Mouse (Mus musculus) frontal cortex, postnatal 25 days (tissue): ENCODE data around the gene Nfkbie.

Experiments
- DNase-seq, 2 experiments: peaks; one replicate each; pipeline ENCODE4 v3.0.0; 2022; ENCODE audit warnings: low spot score in 2 of 2

Nfkbie gene

GRCm38 (mm10) chr17:45555452-45556106 is at the start of gene Nfkbie:
Gene Nfkbie (plus strand): TSS chr17:45555703.
- peak; percentile 79 to 84 for DNase-seq

DNA sequence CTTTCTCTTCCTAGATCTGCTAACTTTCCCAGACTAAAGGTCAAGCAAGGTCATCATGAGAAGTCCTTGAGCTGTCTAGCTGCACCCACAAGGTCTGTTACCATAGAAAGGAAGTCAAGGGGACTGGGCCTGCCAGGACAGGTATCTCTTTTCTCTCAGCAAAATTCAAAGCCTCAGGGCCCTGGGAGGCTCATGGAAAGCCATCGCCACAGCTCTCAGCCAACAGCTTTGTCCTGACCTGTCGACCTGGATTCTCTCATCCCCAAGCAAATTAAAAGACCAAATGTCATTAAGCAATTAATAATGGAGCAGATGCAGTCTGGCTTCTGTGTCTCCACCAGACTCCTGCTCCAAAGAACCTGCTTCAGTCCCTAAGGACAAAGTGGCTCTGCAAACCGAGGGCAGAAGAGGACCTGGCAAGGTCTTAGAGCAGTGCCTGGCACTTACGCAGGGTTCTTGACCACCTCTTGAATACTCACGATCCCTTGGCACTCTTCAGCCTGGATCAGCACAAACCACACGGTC is 49.5 kb upstream of the Nfkbie start:
- DNase-seq: no peak

DNA sequence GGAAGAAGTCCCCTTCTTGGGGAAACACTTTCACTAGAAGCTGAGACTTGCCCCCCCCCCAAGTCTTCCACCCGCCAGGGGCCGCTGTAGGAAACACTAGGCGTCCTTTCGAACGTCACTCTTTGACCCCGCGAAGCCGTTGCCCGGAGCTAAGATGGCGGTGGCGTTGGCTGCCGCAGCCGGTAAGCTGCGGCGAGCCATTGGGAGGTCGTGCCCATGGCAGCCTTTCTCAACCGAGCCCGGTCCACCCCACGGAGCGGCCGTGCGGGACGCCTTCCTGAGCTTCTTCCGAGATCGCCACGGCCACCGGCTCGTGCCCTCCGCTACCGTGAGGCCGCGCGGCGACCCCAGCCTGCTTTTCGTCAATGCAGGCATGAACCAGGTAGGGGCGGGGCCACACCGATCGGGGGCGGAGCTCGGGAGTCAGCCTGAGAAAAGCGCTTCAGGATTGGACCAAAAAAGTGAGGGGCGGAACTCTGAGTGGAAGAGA is 48.8 kb upstream of the Nfkbie start, which contains the start of gene Aars2:
Gene Aars2, plus strand, starts transcription at position 142 of the 490 bp plus-strand sequence.
- peak; percentile 89 to 92 for DNase-seq

DNA sequence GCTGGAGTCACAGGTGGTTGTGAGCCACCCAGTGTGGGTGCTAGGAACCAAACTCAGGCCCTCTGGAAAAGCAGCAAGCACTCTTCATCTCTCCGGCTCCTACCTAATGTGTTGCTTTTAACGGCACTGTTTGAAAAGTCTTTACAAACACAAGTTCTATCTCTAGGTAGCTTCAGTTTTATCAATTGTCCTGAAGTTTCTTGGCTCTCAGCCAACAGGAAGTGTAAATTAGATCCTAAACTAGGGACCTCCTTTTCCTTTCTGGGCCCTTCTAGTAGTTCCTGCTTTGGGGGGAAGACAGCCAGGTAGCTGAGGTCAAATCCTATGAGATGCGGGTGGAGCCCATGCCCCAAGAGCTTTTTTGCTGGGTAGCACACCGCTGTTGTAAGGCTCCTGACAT is 44.6 kb upstream of the Nfkbie start:
- no peak for DNase-seq

DNA sequence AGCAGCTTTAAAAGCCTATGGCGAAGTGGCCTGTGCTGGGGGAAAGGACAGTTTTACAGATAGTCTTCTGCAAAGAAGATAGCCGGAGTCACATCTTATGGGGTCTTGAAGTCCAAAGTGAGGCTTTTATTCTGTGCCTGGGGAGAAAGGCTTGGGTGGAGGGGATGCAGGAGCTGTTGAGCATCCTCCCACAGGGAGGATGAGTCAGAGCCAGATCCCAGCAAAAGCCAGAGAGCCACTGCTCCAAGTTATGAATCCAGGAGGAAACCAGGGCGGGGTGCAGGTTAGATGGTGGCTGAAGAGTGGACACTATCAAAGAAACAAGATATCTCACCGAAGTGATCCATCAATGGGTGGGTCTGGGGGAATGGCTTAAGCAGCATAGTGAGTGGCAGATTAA is 43.7 kb upstream of the Nfkbie start:
- DNase-seq: no peak

DNA sequence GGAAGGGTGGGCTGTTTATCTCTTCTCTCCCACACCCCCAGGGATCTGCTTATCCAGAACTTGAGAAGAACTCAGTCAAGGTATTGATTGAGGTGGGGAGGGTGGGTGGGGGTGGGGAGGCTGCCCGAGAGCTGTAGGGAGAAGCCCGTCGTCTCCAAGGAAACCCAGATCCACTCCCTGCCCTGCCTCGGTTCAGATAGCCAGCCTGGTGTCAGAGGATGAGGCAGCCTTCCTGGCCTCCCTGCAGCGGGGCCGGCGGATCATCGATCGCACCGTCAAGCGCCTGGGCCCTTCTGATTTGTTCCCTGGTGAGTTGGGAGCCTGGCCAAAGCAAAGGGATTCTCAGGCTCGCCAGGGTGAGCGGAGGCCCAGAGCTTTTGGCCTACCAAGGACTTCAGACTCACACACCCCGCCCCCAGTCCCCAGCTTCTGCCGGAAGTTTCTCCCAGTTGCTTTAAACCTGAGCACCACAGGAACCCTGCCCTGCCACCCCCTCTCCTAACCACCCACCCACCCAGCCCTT is 40.2 kb upstream of the Nfkbie start:
- no peak for DNase-seq

GRCm38 (mm10) chr17:45515806-45516205 is 39.7 kb upstream of the Nfkbie start:
- no peak for DNase-seq

DNA sequence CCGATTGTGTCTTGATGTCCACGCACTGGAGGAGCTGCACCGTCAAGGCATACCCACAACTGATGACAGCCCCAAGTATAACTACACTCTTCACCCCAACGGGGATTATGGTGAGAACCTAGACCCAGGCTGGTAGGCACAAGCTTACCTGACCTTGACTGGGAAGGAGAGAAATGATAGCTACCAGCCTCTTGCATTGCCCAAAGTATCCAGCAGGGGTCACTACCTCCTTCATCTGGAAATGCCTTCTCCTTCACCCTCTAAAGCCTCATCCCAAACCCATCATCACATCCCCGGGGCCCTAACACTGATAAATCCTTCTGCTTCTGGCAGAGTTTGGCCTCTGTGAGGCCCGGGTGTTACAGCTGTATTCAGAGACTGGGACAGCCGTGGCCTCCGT is 39.0 kb upstream of the Nfkbie start:
- peak; percentile 80 to 92 for DNase-seq

DNA sequence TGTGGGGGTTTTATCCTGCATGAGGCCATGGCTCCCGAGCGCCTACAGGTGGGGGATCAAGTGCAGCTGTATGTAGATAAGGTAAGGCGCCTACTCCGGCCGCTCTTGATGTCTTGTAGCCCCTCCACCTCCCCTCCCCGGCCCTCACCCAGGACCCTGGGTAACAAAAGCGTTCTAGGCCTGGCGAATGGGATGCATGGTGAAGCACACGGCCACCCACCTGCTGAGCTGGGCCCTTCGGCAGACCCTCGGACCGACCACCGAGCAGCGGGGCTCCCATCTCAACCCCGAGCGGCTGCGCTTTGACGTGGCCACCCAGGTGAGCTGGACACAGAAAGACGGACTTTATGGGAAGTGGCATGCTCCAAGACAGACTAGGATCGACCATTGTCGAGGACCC is 38.4 kb upstream of the Nfkbie start:
- no peak for DNase-seq

GRCm38 (mm10) chr17:45517549-45518215 is 37.8 kb upstream of the Nfkbie start:
- no peak for DNase-seq

GRCm38 (mm10) chr17:45518766-45519475 is 36.6 kb upstream of the Nfkbie start:
- no peak for DNase-seq

GRCm38 (mm10) chr17:45520136-45520535 is 35.4 kb upstream of the Nfkbie start:
- DNase-seq: no peak

- no peak for DNase-seq
These were observed 32.2 kb upstream of the Nfkbie start, which contains the start of gene Tcte1 for GRCm38 (mm10) chr17:45523263-45523662. Gene Tcte1 (plus strand): TSS chr17:45523434.

DNA sequence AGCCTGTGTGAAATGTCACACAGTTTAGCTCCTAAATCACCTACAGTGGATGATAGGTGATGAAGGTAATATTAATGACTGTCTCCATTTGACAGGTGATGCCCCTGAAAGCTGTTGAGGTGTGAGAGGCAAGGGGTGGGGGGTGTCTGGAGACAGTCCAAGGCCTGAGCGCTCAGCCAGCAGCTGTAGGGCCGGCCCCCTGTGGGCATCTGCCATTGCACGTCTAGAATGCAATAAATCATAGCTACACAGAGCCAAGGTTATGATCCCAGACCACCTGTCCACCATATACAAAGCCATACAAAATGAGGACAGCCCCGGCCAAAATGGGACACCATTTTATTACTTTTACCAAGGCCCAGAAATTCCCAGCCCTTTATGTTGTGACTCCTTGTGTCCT is 30.5 kb upstream of the Nfkbie start:
- no peak for DNase-seq

DNA sequence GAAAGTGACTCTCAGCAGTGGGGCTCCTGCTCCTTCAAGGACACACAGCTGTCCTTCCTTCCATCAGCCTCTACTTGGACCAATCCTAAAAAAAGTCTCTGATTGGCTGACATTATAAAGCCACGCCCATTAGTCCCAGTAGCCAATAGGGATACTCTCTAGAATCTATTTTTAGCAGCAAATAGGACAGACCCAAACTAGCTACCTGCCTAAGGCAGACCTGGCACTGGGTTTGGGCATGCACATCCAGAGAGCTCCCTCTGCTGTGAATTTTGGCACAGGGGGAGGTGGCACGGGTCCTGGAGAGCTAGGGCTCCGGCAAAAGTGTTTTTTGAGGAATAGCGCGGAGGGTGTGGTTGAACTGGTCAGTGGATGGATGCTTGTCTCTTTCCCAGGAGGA is 28.9 kb upstream of the Nfkbie start:
- DNase-seq: no peak

- DNase-seq: peak; percentile 50 to 61
These were observed 25.1 kb upstream of the Nfkbie start for GRCm38 (mm10) chr17:45530346-45530782.

DNA sequence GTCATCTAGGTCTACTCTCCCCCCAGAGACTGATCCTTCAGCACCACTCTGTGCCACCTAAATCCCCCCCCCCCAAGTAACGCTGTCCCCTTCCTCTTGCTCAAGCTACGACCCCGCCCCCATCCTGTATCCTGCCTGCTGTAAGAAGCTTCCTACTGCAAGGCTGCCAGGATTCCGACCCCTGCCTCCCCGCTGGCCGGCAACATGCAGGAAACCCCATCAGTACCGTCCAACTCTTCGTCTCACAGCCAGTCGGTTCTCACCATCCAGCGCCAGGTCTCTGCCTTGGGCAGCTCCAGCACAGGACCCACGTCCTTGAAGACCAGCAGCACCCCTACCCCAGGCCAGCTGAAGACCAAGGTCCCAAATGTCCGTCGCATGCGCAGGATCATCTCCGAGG is 22.6 kb upstream of the Nfkbie start:
- DNase-seq: no peak

DNA sequence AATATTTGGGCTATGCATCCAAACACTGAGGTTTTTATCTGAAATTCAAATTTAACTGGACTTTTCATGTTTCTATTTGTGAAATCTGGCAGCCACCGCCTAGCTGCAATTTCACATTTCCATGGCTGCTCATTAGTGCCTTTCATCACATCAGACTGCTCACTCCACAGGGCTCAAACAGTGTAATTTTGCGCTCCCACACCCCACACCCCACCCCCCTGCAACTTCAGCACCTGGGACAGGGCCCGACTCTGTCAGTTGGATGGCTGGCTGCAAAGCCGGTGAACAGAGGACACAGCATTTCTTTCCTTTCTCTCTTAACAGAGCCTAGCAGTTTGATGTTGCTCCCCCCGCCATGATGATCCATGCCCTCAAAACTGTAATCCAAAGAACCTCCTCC is 19.2 kb upstream of the Nfkbie start:
- DNase-seq: no peak

DNA sequence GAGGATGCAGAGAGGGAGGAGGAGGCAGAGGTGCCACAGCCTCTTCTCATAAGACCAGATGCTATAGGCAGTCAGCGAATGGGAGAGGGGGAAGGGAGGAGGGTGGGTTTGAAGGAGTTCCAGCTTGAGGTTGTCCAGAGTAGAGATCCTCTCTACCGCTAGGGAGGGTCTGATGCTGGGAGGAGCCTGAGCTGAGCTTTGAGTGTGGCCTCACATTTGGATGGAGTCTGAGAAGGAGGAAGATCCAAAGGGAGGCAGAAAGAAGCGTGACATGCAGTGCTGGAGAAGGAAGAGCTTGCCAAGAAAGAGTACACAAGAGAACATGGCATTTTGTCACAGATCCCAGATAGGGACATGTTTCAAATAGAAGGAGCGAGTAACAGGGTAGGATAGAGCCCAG is 17.1 kb upstream of the Nfkbie start:
- DNase-seq: no peak

- DNase-seq: no peak
These were observed 15.8 kb upstream of the Nfkbie start for GRCm38 (mm10) chr17:45539664-45540063.

DNA sequence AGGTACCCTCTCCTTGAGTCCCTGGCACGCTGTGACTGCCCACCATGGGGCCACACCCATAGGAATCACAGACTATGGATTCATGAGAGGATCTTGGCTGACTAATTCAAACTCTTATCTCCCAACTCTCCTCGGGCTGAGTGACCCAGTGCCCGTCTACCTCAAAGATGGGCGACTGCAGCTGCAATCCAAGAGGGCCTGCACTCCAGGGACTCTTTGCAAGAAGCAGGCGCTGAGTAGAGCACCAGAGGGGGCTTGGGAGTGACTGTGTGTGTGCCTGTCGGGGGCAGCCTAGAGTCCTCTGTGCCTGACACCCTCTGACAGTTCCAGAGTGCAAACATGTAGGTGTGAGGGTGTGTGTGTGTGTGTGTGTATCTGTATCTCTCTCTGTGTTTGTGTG is 13.4 kb upstream of the Nfkbie start:
- no peak for DNase-seq

- DNase-seq: no peak
These were observed 12.8 kb upstream of the Nfkbie start for GRCm38 (mm10) chr17:45542705-45543104.
